Comparison of ENCODE assay signal across 8 mouse cellular contexts in genomic region chr9:89909131-89910010, GRCm38 (mm10). TPM values are rescaled to one million over a fixed set of nuclear protein-coding genes. Genes with fewer than 3 reads are reported as not detected.
A peak's percentile ranks its signal among the peaks of the same experiment; 100 is the strongest.
DNase-seq lines count a peak whose midpoint lies in the region; ATAC-seq and TF ChIP-seq lines count a peak whose summit lies in the region.

Rasgrf1 (plus strand) TSS chr9:89909908.

- no peak for TF ChIP-seq POLR2A in bone marrow macrophage, adult 2 months (IDR thresholded peaks at IDR 0.05; ENCODE audit: borderline replicate concordance, low read depth, low read length)
- TF ChIP-seq POLR2A in limb, embryonic 14.5 days (IDR thresholded peaks at IDR 0.05; ENCODE audit: borderline replicate concordance, extremely low read depth, insufficient read depth, insufficient read length) = no peak

- peak within 1 kb of the TSS; percentile 50 for H3K9ac ChIP-seq in hindbrain, embryonic 15.5 days
- no peak within 1 kb of the TSS; the same call in 1 of the 2 replicates for H3K9ac ChIP-seq in limb, embryonic 14.5 days (ENCODE audit: low read depth, low read length, severe bottlenecking)
- peak within 1 kb of the TSS; percentile 47; the same call in 1 of the 2 replicates for H3K9ac ChIP-seq in neural tube, embryonic 14.5 days (replicated peaks; ENCODE audit: low read depth, low read length)

- no peaks in the 10 kb centered on the region for H3K36me3 ChIP-seq in forebrain, embryonic 10.5 days (replicated peaks)
- no peaks in the 10 kb centered on the region for H3K36me3 ChIP-seq in hindbrain, embryonic 15.5 days
- H3K36me3 ChIP-seq in limb, embryonic 14.5 days (ENCODE audit: control insufficient read depth, insufficient read depth, low read length) = no peaks in the 10 kb centered on the region
- no peaks in the 10 kb centered on the region for H3K36me3 ChIP-seq in neural tube, embryonic 14.5 days (ENCODE audit: control insufficient read depth, insufficient read depth, low read length)

- no peak for TF ChIP-seq CTCF in gastrocnemius, adult 2 months (IDR thresholded peaks at IDR 0.05)
- TF ChIP-seq CTCF in bone marrow macrophage, adult 2 months (IDR thresholded peaks at IDR 0.05; ENCODE audit: low read depth, low read length) = no peak

- H3K27ac ChIP-seq in gastrocnemius, adult 2 months = no peak within 1 kb of the TSS
- no peak within 1 kb of the TSS for H3K27ac ChIP-seq in bone marrow macrophage, adult 2 months (ENCODE audit: insufficient read depth, low read depth, low read length)
- no peak within 1 kb of the TSS for H3K27ac ChIP-seq in forebrain, embryonic 10.5 days
- peak within 1 kb of the TSS; percentile 61; the same call in 1 of the 2 replicates for H3K27ac ChIP-seq in hindbrain, embryonic 15.5 days (replicated peaks)
- H3K27ac ChIP-seq in limb, embryonic 14.5 days (replicated peaks; ENCODE audit: low read depth, low read length) = no peak within 1 kb of the TSS
- H3K27ac ChIP-seq in neural tube, embryonic 14.5 days (ENCODE audit: low read depth, low read length) = no peak within 1 kb of the TSS

- peaks cover 96% of the 10 kb centered on the region for H3K27me3 ChIP-seq in forebrain, embryonic 10.5 days (ENCODE audit: poor library complexity, severe bottlenecking)
- H3K27me3 ChIP-seq in hindbrain, embryonic 15.5 days = peaks cover 71% of the 10 kb centered on the region
- peaks cover 75% of the 10 kb centered on the region for H3K27me3 ChIP-seq in limb, embryonic 14.5 days (ENCODE audit: control insufficient read depth, insufficient read depth, low read length)
- H3K27me3 ChIP-seq in neural tube, embryonic 14.5 days (ENCODE audit: control insufficient read depth, insufficient read depth, low read length) = peaks cover 51% of the 10 kb centered on the region

- no peak for DNase-seq in gastrocnemius, adult 2 months
- no peak for DNase-seq in gastrocnemius, adult 8-10 months (ENCODE audit: low spot score in 2 of 2)
- peak; percentile 71 for DNase-seq in forebrain, embryonic 10.5 days (ENCODE audit: extremely low spot score, low spot score)
- DNase-seq in limb, embryonic 14.5 days (ENCODE audit: low spot score) = peak; percentile 59
- no peak for DNase-seq in thymus, postnatal 10 days (ENCODE audit: low spot score in 2 of 2)

- intact Hi-C loops in gastrocnemius, adult 2 months (cut with DNase I) = no loop called here

- H3K4me3 ChIP-seq in gastrocnemius, adult 2 months = peak within 1 kb of the TSS; percentile 67
- peak within 1 kb of the TSS; percentile 53 for H3K4me3 ChIP-seq in bone marrow macrophage, adult 2 months (ENCODE audit: insufficient read depth, low read length)
- peak within 1 kb of the TSS; percentile 58 for H3K4me3 ChIP-seq in forebrain, embryonic 10.5 days
- H3K4me3 ChIP-seq in hindbrain, embryonic 15.5 days = peak within 1 kb of the TSS; percentile 60
- H3K4me3 ChIP-seq in limb, embryonic 14.5 days (replicated peaks; ENCODE audit: low read length) = peak within 1 kb of the TSS; percentile 47
- H3K4me3 ChIP-seq in neural tube, embryonic 14.5 days (ENCODE audit: low read depth, low read length) = peak within 1 kb of the TSS; percentile 45

- no peaks in the 10 kb centered on the region for H3K9me3 ChIP-seq in forebrain, embryonic 10.5 days
- no peaks in the 10 kb centered on the region for H3K9me3 ChIP-seq in hindbrain, embryonic 15.5 days
- no peaks in the 10 kb centered on the region for H3K9me3 ChIP-seq in limb, embryonic 14.5 days (ENCODE audit: control insufficient read depth, low read length)
- H3K9me3 ChIP-seq in neural tube, embryonic 14.5 days (ENCODE audit: control insufficient read depth, low read length) = no peaks in the 10 kb centered on the region

- WGBS in forebrain, embryonic 10.5 days = under 1% methylated on average over 56 of the region's 64 CpGs
- WGBS in hindbrain, embryonic 15.5 days = under 1% methylated on average over 60 of the region's 64 CpGs
- WGBS in limb, embryonic 14.5 days = under 1% methylated on average over 52 of the region's 64 CpGs
- under 1% methylated on average over 62 of the region's 64 CpGs for WGBS in neural tube, embryonic 14.5 days

- H3K4me1 ChIP-seq in bone marrow macrophage, adult 2 months (ENCODE audit: control insufficient read depth, insufficient read depth, low read length) = no peaks in the 10 kb centered on the region
- H3K4me1 ChIP-seq in forebrain, embryonic 10.5 days = peaks cover 32% of the 10 kb centered on the region
- peaks cover 27% of the 10 kb centered on the region for H3K4me1 ChIP-seq in hindbrain, embryonic 15.5 days (replicated peaks)
- peaks cover 6% of the 10 kb centered on the region; the same call in 1 of the 2 replicates for H3K4me1 ChIP-seq in limb, embryonic 14.5 days (ENCODE audit: control insufficient read depth, insufficient read depth, low read length)
- H3K4me1 ChIP-seq in neural tube, embryonic 14.5 days (ENCODE audit: control insufficient read depth, insufficient read depth, low read length) = peaks cover 2% of the 10 kb centered on the region; the same call in 1 of the 2 replicates

- ATAC-seq in hindbrain, embryonic 15.5 days (ENCODE audit: low FRiP score, low read depth) = peak; percentile 83
- ATAC-seq in limb, embryonic 14.5 days (ENCODE audit: low FRiP score, low read depth) = peak; percentile 80
- peak; percentile 85 for ATAC-seq in neural tube, embryonic 14.5 days (ENCODE audit: low read depth)

- peak within 1 kb of the TSS; percentile 94 for H3K4me2 ChIP-seq in hindbrain, embryonic 15.5 days
- peak within 1 kb of the TSS; percentile 85 for H3K4me2 ChIP-seq in limb, embryonic 14.5 days (replicated peaks; ENCODE audit: low read depth, low read length, severe bottlenecking)
- peak within 1 kb of the TSS; percentile 76 for H3K4me2 ChIP-seq in neural tube, embryonic 14.5 days (ENCODE audit: low read depth, low read length)

RNA-seq across cellular contexts. Expression of gene Rasgrf1, which starts in this region (rescaled TPM):
- total RNA-seq in gastrocnemius, adult 2 months (2021) = not detected
- total RNA-seq in gastrocnemius, adult 8-10 months (2022) = under 1 TPM in 3 of 4 experiments, not detected in 1; 0.07 to 0.19 (median 0.11) TPM
- 0.51 and 0.58 TPM in 2 replicates for polyA plus RNA-seq in bone marrow macrophage, adult 2 months (2012; ENCODE audit: insufficient read depth, insufficient read length, missing spikeins)
- not detected in 2 replicates for polyA plus RNA-seq in forebrain, embryonic 10.5 days (2016; fragmentation: Nextera tagmentation; extraction: Ambion mirVana)
- polyA plus RNA-seq in hindbrain, embryonic 15.5 days (2015; fragmentation: Nextera tagmentation; extraction: Ambion mirVana) = 12.5 and 13.5 TPM in 2 replicates
- 1.1 TPM in 2 replicates for polyA plus RNA-seq in limb, embryonic 14.5 days (2012; rRNA removed)
- polyA plus RNA-seq in limb, embryonic 14.5 days (2014; fragmentation: Nextera tagmentation; extraction: Ambion mirVana) = 0.55 and 0.98 TPM in 2 replicates
- polyA plus RNA-seq in neural tube, embryonic 14.5 days (2014; fragmentation: Nextera tagmentation; extraction: Ambion mirVana) = 10.6 and 22.3 TPM in 2 replicates

Comparison
In these comparisons a context has a peak if more than half of its experiments do, and no peak if none do; other contexts are left out.
1. Peak in DNase-seq and H3K4me3 ChIP-seq in forebrain, embryonic 10.5 days; RNA of the gene not detected or under 1 TPM.